Mouse (Mus musculus): ENCODE measurements around the gene Luc7l2.
"Not testable (repeated sequence)": the region's sequence is repeated elsewhere in the genome, so short reads cannot be mapped to it uniquely, and the experiment has no call there.

The Luc7l2 gene

GRCm38 (mm10) chr6:38551062-38551988 is at the start of gene Luc7l2:
TSS of gene Luc7l2 (plus strand) at chr6:38551334.
- peak; percentile 87 for DNase-seq (ENCODE audit: low spot score)

- no peak for DNase-seq (ENCODE audit: low spot score)
These were observed 39.0 kb upstream of the Luc7l2 start for GRCm38 (mm10) chr6:38512096-38512495.

DNA sequence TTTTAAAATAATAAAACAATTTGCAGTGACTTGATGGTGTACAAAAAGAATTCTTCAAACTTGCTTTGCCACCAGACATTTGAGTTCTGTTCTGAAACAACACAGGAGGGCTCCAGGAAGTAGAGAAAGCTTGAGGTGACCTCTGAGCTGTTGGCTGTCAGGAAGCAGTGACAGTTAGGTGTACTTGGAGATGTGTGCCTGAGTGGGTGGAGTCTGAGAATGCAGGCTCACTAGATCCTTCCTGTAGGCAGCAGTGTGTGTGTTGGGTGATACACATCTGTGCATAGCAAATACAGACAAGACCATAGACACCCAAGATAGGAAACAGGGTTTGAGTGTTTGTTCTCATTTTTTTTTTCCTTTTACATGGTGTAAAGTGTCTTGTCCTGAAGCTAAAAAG is 38.3 kb upstream of the Luc7l2 start:
- DNase-seq (ENCODE audit: low spot score), result no peak

DNA sequence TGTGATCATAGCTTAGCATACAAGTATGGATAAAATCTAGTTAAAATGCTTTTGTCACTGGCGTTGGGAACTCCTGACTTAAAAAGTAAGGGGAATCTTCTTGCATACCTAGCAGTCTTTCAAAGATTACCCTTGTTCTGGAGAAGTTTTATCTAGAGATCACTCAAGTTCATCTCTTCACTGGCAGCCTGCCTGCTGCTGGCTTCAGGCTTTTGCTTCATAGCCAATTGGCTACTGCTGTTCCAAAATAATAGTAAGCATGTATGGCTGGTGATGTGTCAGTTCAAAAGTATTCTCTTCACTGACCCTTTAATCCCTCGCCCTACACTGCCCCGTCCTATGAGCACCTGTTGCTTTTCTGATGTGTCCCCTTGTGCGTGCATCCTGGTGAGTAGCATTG is 35.9 kb upstream of the Luc7l2 start:
- DNase-seq (ENCODE audit: low spot score), result no peak

DNA sequence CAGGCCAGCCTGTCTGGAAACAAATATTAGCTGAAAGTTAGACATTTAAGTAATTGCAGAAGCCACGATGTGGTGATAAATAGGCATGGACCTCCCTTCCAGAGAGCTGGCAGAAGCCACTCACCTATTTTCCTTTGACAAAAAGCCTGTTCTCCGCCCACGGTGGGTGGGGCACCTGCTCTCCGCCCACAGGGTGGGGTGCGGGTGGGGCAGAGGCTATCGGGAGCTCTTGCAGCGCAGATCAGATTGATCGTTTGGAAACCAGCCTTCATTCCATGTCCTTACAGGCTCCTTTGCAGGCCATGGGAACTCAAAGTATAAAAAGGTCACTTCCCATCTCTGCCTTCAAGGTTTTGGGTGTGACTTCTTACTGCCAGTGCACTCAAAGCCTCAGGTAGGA is 27.3 kb upstream of the Luc7l2 start:
- peak; percentile 17 for DNase-seq (ENCODE audit: low spot score)

DNA sequence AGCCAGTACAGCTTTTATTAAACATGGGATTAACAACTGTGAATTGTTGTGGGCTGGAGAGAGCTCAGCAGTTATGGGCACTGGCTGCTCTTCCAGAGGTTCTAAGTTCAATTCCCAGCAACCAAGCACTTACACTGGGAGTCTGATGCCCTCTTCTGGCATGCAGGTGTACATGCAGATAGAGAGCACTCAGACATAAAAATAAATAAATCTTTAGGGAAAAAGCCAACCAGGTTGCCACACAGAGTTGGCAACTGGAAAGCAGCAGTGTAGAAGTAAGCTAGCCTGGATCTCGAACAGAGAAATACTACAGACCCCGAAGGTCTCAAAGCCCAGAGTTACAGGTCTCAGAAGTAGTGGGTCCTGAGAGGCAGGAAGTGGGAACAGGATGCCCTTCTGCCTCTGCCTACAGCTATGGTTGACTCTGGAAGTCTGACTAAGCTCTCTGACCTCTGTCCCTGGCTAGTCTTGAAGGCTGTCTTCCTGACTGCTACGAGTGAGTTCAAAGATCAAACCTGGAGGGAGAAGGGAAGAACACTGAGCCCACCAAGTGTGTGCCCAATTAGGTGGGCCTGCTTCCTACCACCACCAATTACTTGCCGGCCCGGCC is 19.8 kb upstream of the Luc7l2 start:
- no peak for DNase-seq (ENCODE audit: low spot score)

DNA sequence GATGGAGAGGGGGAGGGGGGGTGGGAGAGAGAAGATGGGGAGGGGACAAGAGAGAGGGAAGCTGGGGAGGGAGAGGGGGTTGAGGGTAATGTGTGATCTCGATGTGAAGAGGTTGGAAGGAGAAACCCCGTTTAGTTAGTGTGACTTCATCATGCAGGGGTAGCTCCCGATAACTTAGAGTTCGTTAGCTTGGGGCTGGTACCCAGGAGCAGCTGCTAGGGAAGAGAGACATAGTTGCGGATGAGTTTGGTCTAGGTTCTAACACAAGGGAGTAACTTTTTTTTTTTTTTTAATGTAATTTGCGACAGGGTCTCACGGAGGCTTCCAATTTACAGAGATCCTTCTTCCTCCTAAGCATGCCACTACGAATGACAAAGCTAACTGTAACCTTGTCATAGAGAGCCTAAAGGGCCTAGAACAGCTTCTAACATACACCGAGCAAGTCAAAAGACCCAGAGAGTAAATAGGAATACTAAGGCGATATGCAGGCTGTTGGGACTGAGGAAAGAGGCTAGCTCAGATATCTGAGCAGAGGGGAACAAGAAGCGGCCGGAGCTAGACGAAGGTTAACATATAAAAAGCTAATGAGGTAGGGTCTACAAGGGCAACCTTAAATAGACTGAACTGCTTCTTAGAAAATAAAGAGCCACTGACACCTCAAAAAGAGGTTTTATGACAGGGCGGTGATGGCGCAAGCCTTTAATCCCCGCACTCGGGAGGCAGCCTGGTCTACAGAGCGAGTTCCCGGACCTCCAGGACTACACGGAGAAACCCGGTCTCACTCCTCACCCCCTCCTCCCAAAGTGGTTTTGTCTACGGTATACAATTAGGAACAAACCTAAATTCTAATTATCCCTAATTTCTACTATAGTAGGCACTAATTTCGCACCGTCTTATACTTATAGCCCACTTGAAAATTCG is 18.4 kb upstream of the Luc7l2 start:
- peak; percentile 41 for DNase-seq (ENCODE audit: low spot score)

- peak; percentile 92 for DNase-seq (ENCODE audit: low spot score)
These were observed 17.4 kb upstream of the Luc7l2 start, which contains the start of gene Fmc1 for GRCm38 (mm10) chr6:38533428-38534405. TSS of gene Fmc1 (plus strand) at chr6:38533502.

- DNase-seq (ENCODE audit: low spot score), result peak; percentile 100
These were observed 16.3 kb upstream of the Luc7l2 start for GRCm38 (mm10) chr6:38534640-38535365.

GRCm38 (mm10) chr6:38535366-38535690 is 15.8 kb upstream of the Luc7l2 start:
- DNase-seq (ENCODE audit: low spot score), result no peak

DNA sequence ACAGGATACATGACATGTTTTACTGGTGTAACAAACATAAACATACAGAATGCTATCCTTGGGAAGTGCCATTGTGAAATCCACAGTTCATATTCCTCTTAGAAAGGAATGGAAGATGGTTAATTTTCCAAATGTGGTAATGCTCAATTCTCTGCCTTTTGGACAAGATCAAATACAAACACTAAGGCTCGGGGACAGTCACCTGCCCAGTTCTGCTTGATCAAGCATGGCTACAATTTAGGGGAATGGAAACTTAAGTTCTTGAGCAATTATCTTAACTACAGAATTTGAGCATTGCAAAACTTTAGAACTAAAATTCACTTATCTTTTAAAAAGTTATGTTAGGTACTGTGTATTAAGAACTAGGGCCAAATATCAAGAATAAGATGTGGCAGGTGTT is 15.3 kb upstream of the Luc7l2 start:
- DNase-seq (ENCODE audit: low spot score), result no peak

- not testable (repeated sequence) for DNase-seq (ENCODE audit: low spot score)
These were observed 7.0 kb upstream of the Luc7l2 start for GRCm38 (mm10) chr6:38544141-38544540.

DNA sequence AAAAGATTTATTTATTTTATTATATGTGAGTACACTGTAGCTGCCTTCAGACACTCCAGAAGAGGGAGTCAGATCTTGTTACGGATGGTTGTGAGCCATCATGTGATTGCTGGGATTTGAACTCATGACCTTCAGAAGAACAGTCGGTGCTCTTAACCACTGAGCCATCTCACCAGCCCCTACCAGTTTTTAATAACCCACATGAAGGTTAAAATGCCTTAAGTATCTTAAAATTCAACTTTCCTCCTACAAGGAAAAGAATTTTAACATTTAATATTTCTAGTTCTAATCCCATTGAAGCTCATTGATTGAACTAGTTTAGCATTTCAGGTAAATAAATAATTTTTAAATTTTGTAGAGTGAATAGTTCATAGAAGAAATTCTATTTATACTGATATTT is 4.1 kb upstream of the Luc7l2 start:
- DNase-seq (ENCODE audit: low spot score), result not testable (repeated sequence)

- DNase-seq (ENCODE audit: low spot score), result no peak
These were observed 3.4 kb upstream of the Luc7l2 start for GRCm38 (mm10) chr6:38547707-38548106.

DNA sequence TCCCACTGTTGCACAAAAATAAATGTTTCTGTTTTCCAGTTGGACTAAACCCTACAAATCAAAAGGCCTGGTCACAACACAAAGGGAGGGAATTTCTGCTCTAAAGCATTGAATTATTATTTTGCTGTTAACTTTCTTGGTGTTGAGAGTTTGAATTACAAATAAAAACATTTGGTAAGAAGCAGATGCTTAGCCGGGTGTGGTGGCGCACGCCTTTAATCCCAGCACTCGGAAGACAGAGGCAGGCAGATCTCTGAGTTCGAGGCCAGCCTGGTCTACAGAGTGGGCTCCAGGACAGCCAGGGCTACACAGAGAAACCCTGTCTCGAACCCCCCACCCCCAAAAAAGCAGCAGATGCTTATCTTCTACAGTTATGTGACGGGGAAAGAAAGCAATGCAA is 2.5 kb upstream of the Luc7l2 start:
- not testable (repeated sequence) for DNase-seq (ENCODE audit: low spot score)

- not testable (repeated sequence) for DNase-seq (ENCODE audit: low spot score)
These were observed 1.3 kb upstream of the Luc7l2 start for GRCm38 (mm10) chr6:38549840-38550239.

- no peak for DNase-seq (ENCODE audit: low spot score)
These were observed 678 bp upstream of the Luc7l2 start for GRCm38 (mm10) chr6:38550250-38551061.

GRCm38 (mm10) chr6:38551989-38552635 is 978 bp downstream of the Luc7l2 start:
- DNase-seq (ENCODE audit: low spot score), result peak; percentile 96

DNA sequence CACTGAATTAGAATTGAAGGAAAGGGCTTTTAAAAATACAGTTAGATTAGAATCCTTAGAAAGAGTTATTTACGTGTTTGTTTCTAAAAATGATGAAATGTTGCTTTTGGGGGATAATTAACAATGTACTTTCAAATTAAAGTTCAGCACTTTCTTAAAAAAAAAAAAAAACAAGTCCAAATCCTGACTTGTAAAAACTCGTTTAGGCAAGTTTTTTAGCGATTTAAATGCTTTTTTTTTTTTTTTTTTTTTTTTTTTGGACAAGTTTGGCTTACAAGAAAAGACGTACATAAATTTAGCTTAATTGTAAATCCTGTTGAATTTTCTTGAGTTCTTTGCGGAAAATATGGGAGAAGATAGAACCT is 1.5 kb downstream of the Luc7l2 start:
- DNase-seq (ENCODE audit: low spot score), result no peak

Measured in urinary bladder, postnatal 25 days (tissue).